Mouse (Mus musculus) intestine, postnatal 0 days (tissue): ENCODE measurements around the gene Rab34. TPM values are rescaled to one million over a fixed set of nuclear protein-coding genes. Genes with fewer than 3 reads are reported as not detected.
A peak's percentile ranks its signal among the peaks of the same experiment; 100 is the strongest.
"Not testable (repeated sequence)": the region's sequence is repeated elsewhere in the genome, so short reads cannot be mapped to it uniquely, and the experiment has no call there.

Source experiments
- ATAC-seq: fragments of 200-750 bp; cut with Nextera tagmentation; 2 replicates; pipeline ENCODE4 v1.8.0; 2017; ENCODE audit warnings: mild to moderate bottlenecking, moderate TSS enrichment, moderate library complexity
- H3K27ac ChIP-seq: fragments of 300-500 bp; sonication (generic); 2 replicates; pipeline ENCODE4 v1.5.1; 2014; ENCODE audit warnings: mild to moderate bottlenecking, low read depth, low read length, moderate library complexity
- H3K27me3 ChIP-seq: fragments of 300-500 bp; sonication (generic); replicated peaks from 2 replicates; pipeline ENCODE4 v1.6.1; 2014; ENCODE audit warnings: low read length, mixed read lengths; ENCODE audit not compliant: control insufficient read depth, insufficient read depth
- H3K36me3 ChIP-seq: fragments of 300-500 bp; sonication (generic); 2 replicates; pipeline ENCODE4 v1.6.1; 2014; ENCODE audit warnings: mild to moderate bottlenecking, moderate library complexity; ENCODE audit not compliant: control insufficient read depth, insufficient read depth
- H3K4me1 ChIP-seq: fragments of 300-500 bp; sonication (generic); replicated peaks from 2 replicates; pipeline ENCODE4 v1.6.1; 2014; ENCODE audit warnings: antibody characterized with exemption, low read length, mixed read lengths; ENCODE audit not compliant: control insufficient read depth, insufficient read depth
- H3K4me2 ChIP-seq: fragments of 300-500 bp; sonication (generic); replicated peaks from 2 replicates; pipeline ENCODE4 v1.6.1; 2014; ENCODE audit warnings: low read depth, mild to moderate bottlenecking, moderate library complexity
- H3K4me3 ChIP-seq: fragments of 300-500 bp; sonication (generic); 2 replicates; pipeline ENCODE4 v1.5.1; 2014; ENCODE audit warnings: low read depth, low read length
- H3K9ac ChIP-seq: fragments of 300-500 bp; sonication (generic); 2 replicates; pipeline ENCODE4 v1.6.1; 2014; ENCODE audit warnings: mild to moderate bottlenecking, low read depth, low read length
- H3K9me3 ChIP-seq: fragments of 300-500 bp; sonication (generic); 2 replicates; pipeline ENCODE4 v1.6.1; 2016; ENCODE audit warnings: mixed run types; ENCODE audit not compliant: control insufficient read depth
- CTCF ChIP-seq: sonication (generic); IDR thresholded peaks from 2 replicates; pipeline ENCODE4 v1.5.1; 2016; ENCODE audit warnings: low read depth, mild to moderate bottlenecking, control low read depth, antibody characterized with exemption, moderate library complexity
- WGBS: fragments of 180-500 bp; shearing (Covaris S2); extraction: QIAGEN DNeasy Blood & Tissue Kit; methylation state at CpG from one replicate; pipeline ENCODE4 v1.1.7; 2014; 5-methylcytosine and 5-hydroxymethylcytosine counted together
- polyA plus RNA-seq: library from polyadenylated mRNA; unstranded; fragments of >200 nt; fragmentation: Nextera tagmentation; extraction: Ambion mirVana; gene quantifications from 2 replicates; pipeline ENCODE4 v1.2.1, GENCODE M21; 2015

Rab34 gene
- polyA plus RNA-seq, 1 experiment from 2014 or later, result 33.9 TPM

DNA sequence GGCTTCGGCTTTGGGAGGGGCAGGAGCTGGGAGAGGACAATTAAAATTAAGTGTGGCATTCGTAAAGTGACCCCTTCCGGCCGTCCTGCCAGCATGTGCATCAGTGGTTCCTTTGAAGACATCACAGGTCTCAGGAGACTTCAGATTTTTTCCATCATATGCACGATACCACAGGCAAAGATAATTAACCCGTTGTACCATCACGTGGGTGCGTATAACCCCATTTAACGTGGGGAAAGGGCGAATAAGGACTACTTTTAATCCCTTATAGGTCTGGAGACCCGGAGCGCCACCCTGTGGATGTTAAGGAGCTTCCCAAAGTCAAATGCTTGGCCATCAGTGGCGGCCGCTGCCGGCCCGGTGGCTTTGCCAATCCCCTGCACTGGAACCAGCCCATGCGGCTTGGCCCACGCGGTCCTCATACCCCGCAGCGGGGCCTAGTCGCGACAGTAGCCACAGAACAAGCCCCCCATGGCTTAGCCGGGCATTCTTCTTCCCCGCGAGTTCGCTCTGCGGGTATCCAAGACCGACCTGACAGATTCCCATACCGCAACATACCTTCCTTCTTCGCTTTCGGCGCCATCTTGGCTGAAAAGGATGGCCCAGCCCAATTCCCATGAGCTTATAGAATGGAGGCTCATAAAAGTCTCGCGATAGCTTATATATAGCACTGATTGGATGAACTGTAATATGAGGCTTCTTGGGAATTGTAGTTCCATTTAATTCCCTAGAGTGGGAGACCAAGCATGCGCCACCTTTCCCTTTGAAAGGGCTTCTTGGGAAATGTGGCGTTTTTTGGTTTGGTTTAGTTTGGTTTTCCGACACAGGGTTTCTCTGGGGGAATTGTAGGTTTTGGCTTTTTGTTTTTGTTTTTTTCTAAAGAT is 5.0 kb upstream of the Rab34 start, which contains the start of gene Rpl23a:
Gene Rpl23a, minus strand, starts transcription at position 624 of the 884 bp plus-strand sequence.
- Histone ChIP-seq H3K27me3 (no peaks in the 10 kb centered on the region), H3K4me2 (peak within 1 kb of the TSS; percentile 79), H3K9me3 (no peaks in the 10 kb centered on the region), H3K27ac (peak within 1 kb of the TSS; percentile 82), H3K36me3 (peaks cover 19% of the 10 kb centered on the region), H3K4me1 (no peaks in the 10 kb centered on the region), H3K9ac (peak within 1 kb of the TSS; percentile 77), H3K4me3 (peak within 1 kb of the TSS; percentile 93)
- WGBS, result under 1% methylated on average over 38 of the region's 38 CpGs
- peak; percentile 62 for TF ChIP-seq CTCF
- ATAC-seq, result peak; percentile 83

DNA sequence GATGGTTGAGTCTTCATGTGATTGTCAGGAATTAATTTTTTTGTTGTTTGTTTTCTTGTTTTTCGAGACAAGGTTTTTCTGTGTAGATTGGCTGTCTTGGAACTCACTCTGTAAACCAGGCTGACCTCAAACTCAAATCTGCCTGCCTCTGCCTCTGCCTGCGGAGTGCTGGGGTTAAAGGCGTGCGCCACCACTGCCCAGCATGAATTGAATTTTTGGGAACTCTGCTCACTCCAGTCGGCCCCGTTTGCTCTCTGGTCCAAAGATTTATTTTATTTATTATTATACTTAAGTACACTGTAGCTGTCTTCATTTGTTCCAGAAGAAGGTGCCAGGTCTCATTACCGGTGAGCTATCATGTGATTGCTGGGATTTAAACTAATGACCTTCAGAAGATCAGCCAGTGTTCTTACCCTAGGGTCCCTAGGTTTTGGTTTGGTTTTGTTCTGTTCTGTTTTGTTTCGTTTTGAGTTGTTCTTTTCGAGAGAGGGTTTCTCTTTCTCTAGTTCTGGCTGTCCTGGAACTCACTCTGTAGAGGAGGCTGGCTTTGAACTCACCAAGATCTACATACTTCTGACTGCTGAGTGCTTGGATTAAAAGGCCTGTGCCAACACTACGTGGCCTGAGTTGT is 4.2 kb upstream of the Rab34 start:
- H3K4me2 ChIP-seq, result peak overlapping the region; percentile 79
- no peak for ATAC-seq
- 46% methylated on average over 10 of the region's 10 CpGs for WGBS
- no peak for TF ChIP-seq CTCF
- no peak overlapping the region for H3K9ac ChIP-seq
- H3K9me3 ChIP-seq, result no peaks in the 10 kb centered on the region
- no peaks in the 10 kb centered on the region for H3K4me1 ChIP-seq
- peak overlapping the region; percentile 93 for H3K4me3 ChIP-seq
- H3K27ac ChIP-seq, result no peak overlapping the region
- H3K36me3 ChIP-seq, result peaks cover 19% of the 10 kb centered on the region
- H3K27me3 ChIP-seq, result no peaks in the 10 kb centered on the region

DNA sequence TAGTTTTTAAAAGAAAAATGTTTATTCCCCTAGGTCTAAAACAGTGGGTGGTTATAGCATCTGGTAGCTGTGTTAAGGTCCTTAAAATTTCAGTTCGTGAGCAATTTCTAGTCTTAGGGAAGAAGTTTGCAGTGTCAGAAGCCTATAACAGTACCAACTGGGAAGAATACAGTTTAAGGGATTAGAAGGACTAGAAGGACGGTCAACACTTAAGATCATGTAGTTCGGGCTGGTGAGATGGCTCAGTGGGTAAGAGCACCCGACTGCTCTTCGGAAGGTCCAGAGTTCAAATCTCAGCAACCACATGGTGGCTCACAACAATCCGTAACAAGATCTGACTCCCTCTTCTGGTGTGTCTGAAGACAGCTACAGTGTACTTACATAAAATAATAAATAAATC is 3.5 kb upstream of the Rab34 start:
- WGBS, result 88% methylated on average over 6 of the region's 6 CpGs

GRCm38 (mm10) chr11:78189234-78190040 is 1.2 kb downstream of the Rab34 start:
- TF ChIP-seq CTCF, result no peak
- H3K4me1 ChIP-seq, result peaks cover 5% of the 10 kb centered on the region; the same call in 1 of the 2 replicates
- WGBS, result 1% methylated on average over 38 of the region's 42 CpGs
- peak overlapping the region; percentile 78 for H3K9ac ChIP-seq
- H3K27ac ChIP-seq, result peak overlapping the region; percentile 85
- H3K4me2 ChIP-seq, result peak overlapping the region; percentile 94
- H3K4me3 ChIP-seq, result peak overlapping the region; percentile 68
- H3K36me3 ChIP-seq, result no peaks in the 10 kb centered on the region
- H3K27me3 ChIP-seq, result peaks cover 3% of the 10 kb centered on the region; the same call in 1 of the 2 replicates
- no peaks in the 10 kb centered on the region for H3K9me3 ChIP-seq
- peak; percentile 31 for ATAC-seq

More for the DNA sequence above, 3.5 kb upstream of the Rab34 start:
- not testable (repeated sequence) for H3K27me3 ChIP-seq, ATAC-seq, H3K27ac ChIP-seq, H3K4me1 ChIP-seq, H3K4me2 ChIP-seq, H3K9ac ChIP-seq, H3K9me3 ChIP-seq, H3K4me3 ChIP-seq
- H3K36me3 ChIP-seq, result peaks cover 15% of the 10 kb centered on the region

GRCm38 (mm10) chr11:78190041-78190440 is 1.8 kb downstream of the Rab34 start:
- Histone ChIP-seq H3K4me2 (peak overlapping the region; percentile 94), H3K9ac (no peak overlapping the region), H3K9me3 (no peaks in the 10 kb centered on the region), H3K4me1 (peaks cover 7% of the 10 kb centered on the region; the same call in 1 of the 2 replicates), H3K36me3 (no peaks in the 10 kb centered on the region), H3K27me3 (peaks cover 3% of the 10 kb centered on the region; the same call in 1 of the 2 replicates), H3K4me3 (peak overlapping the region; percentile 68), H3K27ac (no peak overlapping the region)
- no peak for TF ChIP-seq CTCF
- ATAC-seq, result no peak
- WGBS, result 40% methylated on average over 6 of the region's 6 CpGs
